Mouse (Mus musculus) heart, embryonic 10.5 days (tissue): Measurements from ENCODE around the gene Fam193a. TPM values are rescaled to one million over a fixed set of nuclear protein-coding genes. Genes with fewer than 3 reads are reported as not detected.

Experiments used
- DNase-seq: peaks from one replicate; pipeline ENCODE4 v3.0.0-alpha.2; 2017; ENCODE audit warnings: low spot score
- H3K27ac ChIP-seq: fragments of 300-500 bp; sonication (generic); 2 replicates; pipeline ENCODE4 v1.5.1; 2016; ENCODE audit warnings: mild to moderate bottlenecking
- H3K27me3 ChIP-seq: fragments of 300-500 bp; sonication (generic); 2 replicates; pipeline ENCODE4 v1.6.1; 2016; ENCODE audit warnings: mild to moderate bottlenecking; ENCODE audit not compliant: poor library complexity, insufficient read depth, severe bottlenecking
- H3K36me3 ChIP-seq: fragments of 300-500 bp; sonication (generic); 2 replicates; pipeline ENCODE4 v1.6.1; 2016; ENCODE audit warnings: mild to moderate bottlenecking, moderate library complexity
- H3K4me1 ChIP-seq: fragments of 300-500 bp; sonication (generic); 2 replicates; pipeline ENCODE4 v1.6.1; 2016; ENCODE audit warnings: mild to moderate bottlenecking
- H3K4me3 ChIP-seq: fragments of 300-500 bp; sonication (generic); 2 replicates; pipeline ENCODE4 v1.5.1; 2016; ENCODE audit warnings: mild to moderate bottlenecking, moderate library complexity
- H3K9me3 ChIP-seq: fragments of 300-500 bp; sonication (generic); 2 replicates; pipeline ENCODE4 v1.6.1; 2016; ENCODE audit warnings: mild to moderate bottlenecking, moderate library complexity
- WGBS: fragments of 180-500 bp; shearing (Covaris S2); methylation state at CpG from one replicate; pipeline ENCODE4 v1.1.7; 2016; 5-methylcytosine and 5-hydroxymethylcytosine counted together
- polyA plus RNA-seq: library from polyadenylated mRNA; unstranded; fragments of >200 nt; fragmentation: Nextera tagmentation; extraction: Ambion mirVana; gene quantifications from 2 replicates; pipeline ENCODE4 v1.2.1, GENCODE M21; 2016

Gene Fam193a
- 7.6 and 11.4 TPM in 2 replicates for polyA plus RNA-seq

- H3K27ac ChIP-seq = peak within 1 kb of the TSS; percentile 95
- DNase-seq = peak; percentile 98
- no peaks in the 10 kb centered on the region for H3K27me3 ChIP-seq
- WGBS = under 1% methylated on average over 59 of the region's 64 CpGs
- H3K4me3 ChIP-seq = peak within 1 kb of the TSS; percentile 87
- peaks cover 10% of the 10 kb centered on the region for H3K36me3 ChIP-seq
- peaks cover 13% of the 10 kb centered on the region for H3K4me1 ChIP-seq
- H3K9me3 ChIP-seq = no peaks in the 10 kb centered on the region
These were observed at the start of gene Fam193a for GRCm38 (mm10) chr5:34369341-34370021. Gene Fam193a, plus strand, starts transcription at chr5:34369933.

- WGBS = 84% methylated on average over 4 of the region's 4 CpGs
- no peak overlapping the region for H3K4me3 ChIP-seq
- H3K4me1 ChIP-seq = peaks cover 3% of the 10 kb centered on the region
- H3K9me3 ChIP-seq = no peaks in the 10 kb centered on the region
- H3K27ac ChIP-seq = no peak overlapping the region
- H3K27me3 ChIP-seq = no peaks in the 10 kb centered on the region
- no peak for DNase-seq
- no peaks in the 10 kb centered on the region for H3K36me3 ChIP-seq
These were observed 48.5 kb upstream of the Fam193a start for GRCm38 (mm10) chr5:34321236-34321635.

- Histone ChIP-seq H3K27me3 (no peaks in the 10 kb centered on the region), H3K4me3 (no peak overlapping the region), H3K9me3 (no peaks in the 10 kb centered on the region), H3K4me1 (peaks cover 14% of the 10 kb centered on the region), H3K27ac (no peak overlapping the region), H3K36me3 (no peaks in the 10 kb centered on the region)
- no peak for DNase-seq
These were observed 44.4 kb upstream of the Fam193a start for GRCm38 (mm10) chr5:34325286-34325685.

- DNase-seq = no peak
These were observed 43.5 kb upstream of the Fam193a start for GRCm38 (mm10) chr5:34326249-34326691.

GRCm38 (mm10) chr5:34326875-34327576 is 42.7 kb upstream of the Fam193a start:
- Histone ChIP-seq H3K36me3 (no peaks in the 10 kb centered on the region), H3K4me3 (peak overlapping the region; percentile 55), H3K9me3 (no peaks in the 10 kb centered on the region), H3K4me1 (peaks cover 14% of the 10 kb centered on the region), H3K27ac (peak overlapping the region; percentile 89), H3K27me3 (no peaks in the 10 kb centered on the region)
- WGBS = 9% methylated on average over 31 of the region's 31 CpGs
- peak; percentile 81 for DNase-seq

More at GRCm38 (mm10) chr5:34326249-34326691, 43.5 kb upstream of the Fam193a start:
- H3K9me3 ChIP-seq = no peaks in the 10 kb centered on the region
- H3K4me1 ChIP-seq = peaks cover 14% of the 10 kb centered on the region
- no peaks in the 10 kb centered on the region for H3K36me3 ChIP-seq
- 24% methylated on average over 4 of the region's 4 CpGs for WGBS
- peak overlapping the region; percentile 55; the same call in 1 of the 2 replicates for H3K4me3 ChIP-seq
- no peaks in the 10 kb centered on the region for H3K27me3 ChIP-seq
- peak overlapping the region; percentile 89 for H3K27ac ChIP-seq

- H3K27me3 ChIP-seq = no peaks in the 10 kb centered on the region
- DNase-seq = no peak
- H3K27ac ChIP-seq = no peak overlapping the region
- H3K36me3 ChIP-seq = peaks cover 3% of the 10 kb centered on the region; the same call in 1 of the 2 replicates
- 84% methylated on average over 2 of the region's 2 CpGs for WGBS
- no peaks in the 10 kb centered on the region for H3K9me3 ChIP-seq
- H3K4me1 ChIP-seq = peaks cover 15% of the 10 kb centered on the region
- H3K4me3 ChIP-seq = no peak overlapping the region
These were observed 39.6 kb upstream of the Fam193a start for GRCm38 (mm10) chr5:34330136-34330535.

GRCm38 (mm10) chr5:34334081-34334480 is 35.7 kb upstream of the Fam193a start:
- Histone ChIP-seq H3K27me3 (no peaks in the 10 kb centered on the region), H3K36me3 (peaks cover 7% of the 10 kb centered on the region), H3K4me3 (no peak overlapping the region), H3K4me1 (peaks cover 11% of the 10 kb centered on the region; the same call in 1 of the 2 replicates), H3K9me3 (no peaks in the 10 kb centered on the region), H3K27ac (no peak overlapping the region)
- DNase-seq = no peak
- 78% methylated on average over 1 of the region's 1 CpGs for WGBS

- Histone ChIP-seq H3K36me3 (peaks cover 7% of the 10 kb centered on the region), H3K9me3 (no peaks in the 10 kb centered on the region), H3K27ac (peak overlapping the region; percentile 99), H3K4me3 (peak overlapping the region; percentile 96), H3K4me1 (peaks cover 11% of the 10 kb centered on the region; the same call in 1 of the 2 replicates), H3K27me3 (no peaks in the 10 kb centered on the region)
- no peak for DNase-seq
- 2% methylated on average over 21 of the region's 21 CpGs for WGBS
These were observed 34.1 kb upstream of the Fam193a start for GRCm38 (mm10) chr5:34335539-34336096.

- H3K27me3 ChIP-seq = no peaks in the 10 kb centered on the region
- H3K36me3 ChIP-seq = peaks cover 7% of the 10 kb centered on the region
- DNase-seq = peak; percentile 99
- under 1% methylated on average over 67 of the region's 67 CpGs for WGBS
- peak within 1 kb of the TSS; percentile 96 for H3K4me3 ChIP-seq
- peak within 1 kb of the TSS; percentile 99 for H3K27ac ChIP-seq
- no peaks in the 10 kb centered on the region for H3K9me3 ChIP-seq
- H3K4me1 ChIP-seq = peaks cover 11% of the 10 kb centered on the region; the same call in 1 of the 2 replicates
These were observed 33.5 kb upstream of the Fam193a start, which contains the start of gene Rnf4 for GRCm38 (mm10) chr5:34336097-34336774. Gene Rnf4, plus strand, starts transcription at chr5:34336289.

GRCm38 (mm10) chr5:34336775-34337450 is 32.8 kb upstream of the Fam193a start:
- H3K4me1 ChIP-seq = peaks cover 11% of the 10 kb centered on the region; the same call in 1 of the 2 replicates
- no peaks in the 10 kb centered on the region for H3K27me3 ChIP-seq
- H3K9me3 ChIP-seq = no peaks in the 10 kb centered on the region
- peaks cover 7% of the 10 kb centered on the region for H3K36me3 ChIP-seq
- WGBS = under 1% methylated on average over 42 of the region's 42 CpGs
- H3K4me3 ChIP-seq = peak overlapping the region; percentile 96
- peak overlapping the region; percentile 99 for H3K27ac ChIP-seq
- DNase-seq = peak; percentile 90

DNA sequence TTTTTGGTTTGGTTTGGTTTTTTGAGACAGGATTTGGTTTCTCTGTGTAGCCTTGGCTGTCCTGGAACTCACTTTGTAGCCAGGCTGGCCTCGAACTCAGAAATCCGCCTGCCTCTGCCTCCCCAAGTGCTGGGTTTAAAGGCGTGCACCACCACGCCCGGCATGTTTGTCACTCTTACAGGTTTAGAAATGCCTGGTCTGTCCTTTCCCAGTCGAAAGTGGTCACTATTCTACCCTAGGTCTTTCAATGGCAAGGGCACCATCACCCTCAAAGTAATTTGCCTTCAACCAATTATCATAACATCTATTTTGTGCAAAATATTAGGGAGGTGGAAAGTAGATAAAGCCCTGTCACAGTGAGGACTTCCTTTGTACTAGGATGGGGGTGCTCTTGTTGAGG is 29.5 kb upstream of the Fam193a start:
- peaks cover 9% of the 10 kb centered on the region; the same call in 1 of the 2 replicates for H3K4me1 ChIP-seq
- 93% methylated on average over 6 of the region's 6 CpGs for WGBS
- H3K36me3 ChIP-seq = peaks cover 31% of the 10 kb centered on the region
- DNase-seq = no peak
- H3K27me3 ChIP-seq = no peaks in the 10 kb centered on the region
- no peaks in the 10 kb centered on the region for H3K9me3 ChIP-seq
- H3K27ac ChIP-seq = no peak overlapping the region
- H3K4me3 ChIP-seq = no peak overlapping the region

- WGBS = 91% methylated on average over 3 of the region's 3 CpGs
- Histone ChIP-seq H3K27me3 (no peaks in the 10 kb centered on the region), H3K36me3 (peaks cover 96% of the 10 kb centered on the region), H3K9me3 (no peaks in the 10 kb centered on the region), H3K4me1 (no peaks in the 10 kb centered on the region), H3K4me3 (no peak overlapping the region), H3K27ac (no peak overlapping the region)
- DNase-seq = no peak
These were observed 17.6 kb upstream of the Fam193a start for GRCm38 (mm10) chr5:34352084-34352631.
